Mouse (Mus musculus) urinary bladder, adult 18-20 months (tissue): ENCODE measurements at regions not wholly inside any gene's neighbourhood (a gene's known extent, or its start where the extent isn't known, plus 50 kb on each side); places are given as distances from the start of the nearest gene placed in this dataset.

ENCODE experiments used
- DNase-seq, 2 experiments: peaks; one replicate each; pipeline ENCODE4 v3.0.0; 2022; ENCODE audit warnings: low spot score in 2 of 2, mixed read lengths in 2 of 2

DNA sequence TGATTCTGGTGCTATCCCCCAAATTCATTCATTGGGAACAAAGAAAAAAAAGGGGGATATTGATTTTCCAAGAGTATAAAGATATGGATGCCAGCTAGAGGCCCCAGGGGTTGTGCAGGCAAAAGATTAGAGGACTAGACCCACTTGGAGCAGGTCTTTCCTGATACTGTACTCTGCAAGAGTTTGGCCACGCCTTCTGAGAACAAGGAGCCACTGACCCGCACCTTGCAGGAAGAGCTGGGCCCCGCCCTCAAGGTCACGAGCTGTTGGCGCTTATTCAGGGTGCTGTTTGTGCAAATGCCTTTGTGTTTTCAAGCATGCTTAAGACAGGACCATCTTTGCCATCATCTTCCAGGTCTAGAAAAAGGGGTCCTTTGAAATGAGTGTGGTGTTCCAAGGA lies 54.5 kb upstream of the Slc7a1 start:
- no peak for DNase-seq

DNA sequence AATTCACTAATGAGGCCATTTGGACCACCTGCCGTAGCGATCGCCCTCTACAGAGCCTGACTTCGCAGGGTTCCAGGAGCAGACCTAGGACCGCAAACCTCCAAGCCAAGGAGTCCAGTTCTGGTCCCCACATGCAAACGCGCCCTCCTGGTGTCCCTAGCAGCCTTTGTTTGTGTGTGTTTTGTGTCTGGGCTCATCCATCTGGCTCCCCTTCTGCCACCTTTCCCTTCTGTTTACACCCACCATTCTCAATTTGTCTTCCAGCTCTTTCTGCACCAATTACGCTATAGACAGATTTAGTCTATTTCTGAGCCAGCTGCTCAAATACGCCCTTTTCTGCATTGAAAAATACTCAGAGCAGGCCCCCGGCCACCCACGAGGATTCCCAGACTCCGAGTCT lies 54.1 kb upstream of the Slc7a1 start:
- no peak for DNase-seq

- DNase-seq, result no peak
Measured at GRCm38 (mm10) chr5:148452909-148453632, 53.4 kb upstream of the Slc7a1 start.

- peak; percentile 26 to 49 for DNase-seq
Measured at GRCm38 (mm10) chr5:148451811-148452210, 52.1 kb upstream of the Slc7a1 start.

DNA sequence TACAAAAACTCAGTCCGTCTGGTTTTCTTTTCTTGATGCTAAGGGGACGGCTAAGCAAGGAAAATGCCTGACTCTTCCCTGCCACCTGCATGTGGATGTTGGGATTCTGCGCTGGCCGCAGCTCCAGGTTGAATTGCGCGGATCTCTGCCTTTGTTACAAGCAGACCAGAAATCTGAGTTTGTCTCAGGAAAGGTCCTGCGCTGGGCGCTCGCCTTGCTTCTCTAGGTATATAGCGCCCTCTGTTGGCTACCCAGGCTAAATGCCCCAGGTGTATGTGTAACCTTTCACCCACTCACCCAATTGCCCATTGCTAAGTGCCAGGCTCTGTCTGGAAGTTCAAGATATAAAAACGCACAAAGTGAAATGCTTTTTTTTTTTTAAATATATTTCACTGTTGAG lies 51.2 kb upstream of the Slc7a1 start:
- DNase-seq, result peak; percentile 28 to 33
